Mouse (Mus musculus) right cerebral cortex, adult 18-20 months (tissue): ENCODE measurements around the gene Vps41.

Source experiments
- DNase-seq: peaks from one replicate; pipeline ENCODE4 v3.0.0; 2022; ENCODE audit warnings: mixed read lengths

The Vps41 gene

GRCm38 (mm10) chr13:18896789-18897188, 179.7 kb downstream of the Vps41 start:
- DNase-seq, result no peak

DNA sequence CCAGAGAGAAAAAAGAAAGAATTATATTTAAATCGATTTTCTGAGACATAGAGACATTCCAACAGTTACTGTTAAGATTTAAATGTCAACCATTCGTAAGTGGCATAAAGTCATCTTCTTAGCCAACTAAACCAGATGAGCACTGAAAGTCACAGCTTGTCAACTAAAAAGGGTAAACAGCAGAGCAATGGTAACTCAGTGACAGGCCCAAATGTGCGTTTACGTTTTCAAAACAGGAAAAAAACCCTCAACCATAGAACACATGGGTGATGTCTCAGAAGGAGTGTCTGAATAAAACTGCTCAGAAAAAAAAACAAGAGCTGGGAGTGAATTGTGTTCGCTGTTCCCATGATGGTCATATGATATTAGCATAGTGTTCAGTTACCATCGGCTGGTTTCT, 186.5 kb downstream of the Vps41 start:
- DNase-seq, result no peak

DNA sequence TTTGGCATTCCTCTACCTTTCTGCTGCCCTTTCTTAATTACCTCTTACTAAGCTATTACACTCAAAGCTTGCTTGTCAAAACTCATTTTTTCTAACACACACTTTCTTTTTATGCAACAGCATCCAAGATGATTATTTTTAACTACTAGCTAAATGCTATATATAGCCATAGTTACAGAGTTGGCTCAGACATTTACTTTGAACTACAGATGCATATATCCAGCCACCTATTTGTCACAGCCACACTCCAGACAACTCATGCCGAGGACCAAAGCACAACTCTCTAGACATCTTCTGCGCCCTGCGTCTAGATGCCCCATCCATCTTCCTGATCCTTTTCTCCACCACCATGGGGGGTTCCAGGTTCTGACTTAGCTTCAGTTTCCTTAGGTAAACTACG, 197.7 kb downstream of the Vps41 start:
- DNase-seq, result no peak
